Mouse (Mus musculus) bone marrow macrophage, adult 2 months (primary cell): Measurements from ENCODE around the gene Gm10638. TPM values are rescaled to one million over a fixed set of nuclear protein-coding genes. Genes with fewer than 3 reads are reported as not detected.

Experiments used
- H3K27ac ChIP-seq: 2 replicates; pipeline ENCODE4 v1.5.1; 2012; ENCODE audit warnings: low read depth, low read length; ENCODE audit not compliant: insufficient read depth
- H3K4me1 ChIP-seq: 2 replicates; pipeline ENCODE4 v1.6.1; 2012; ENCODE audit warnings: low read length; ENCODE audit not compliant: control insufficient read depth, insufficient read depth
- H3K4me3 ChIP-seq: 2 replicates; pipeline ENCODE4 v1.5.1; 2012; ENCODE audit warnings: mild to moderate bottlenecking, low read length, moderate library complexity; ENCODE audit not compliant: insufficient read depth
- CTCF ChIP-seq: IDR thresholded peaks from 2 replicates; pipeline ENCODE4 v1.5.1; 2012; ENCODE audit warnings: low read depth, mild to moderate bottlenecking, low read length, moderate library complexity
- POLR2A ChIP-seq: IDR thresholded peaks from 2 replicates; pipeline ENCODE4 v1.6.1; 2012; ENCODE audit warnings: mild to moderate bottlenecking, low read depth, low read length, borderline replicate concordance
- polyA plus RNA-seq: library from polyadenylated mRNA; stranded (reverse); fragments of >200 nt; gene quantifications from 2 replicates; pipeline ENCODE4 v1.2.4, GENCODE M21; 2012; ENCODE audit not compliant: missing spikeins, insufficient read depth, insufficient read length

The Gm10638 gene
- polyA plus RNA-seq, 1 experiment, result not detected

DNA sequence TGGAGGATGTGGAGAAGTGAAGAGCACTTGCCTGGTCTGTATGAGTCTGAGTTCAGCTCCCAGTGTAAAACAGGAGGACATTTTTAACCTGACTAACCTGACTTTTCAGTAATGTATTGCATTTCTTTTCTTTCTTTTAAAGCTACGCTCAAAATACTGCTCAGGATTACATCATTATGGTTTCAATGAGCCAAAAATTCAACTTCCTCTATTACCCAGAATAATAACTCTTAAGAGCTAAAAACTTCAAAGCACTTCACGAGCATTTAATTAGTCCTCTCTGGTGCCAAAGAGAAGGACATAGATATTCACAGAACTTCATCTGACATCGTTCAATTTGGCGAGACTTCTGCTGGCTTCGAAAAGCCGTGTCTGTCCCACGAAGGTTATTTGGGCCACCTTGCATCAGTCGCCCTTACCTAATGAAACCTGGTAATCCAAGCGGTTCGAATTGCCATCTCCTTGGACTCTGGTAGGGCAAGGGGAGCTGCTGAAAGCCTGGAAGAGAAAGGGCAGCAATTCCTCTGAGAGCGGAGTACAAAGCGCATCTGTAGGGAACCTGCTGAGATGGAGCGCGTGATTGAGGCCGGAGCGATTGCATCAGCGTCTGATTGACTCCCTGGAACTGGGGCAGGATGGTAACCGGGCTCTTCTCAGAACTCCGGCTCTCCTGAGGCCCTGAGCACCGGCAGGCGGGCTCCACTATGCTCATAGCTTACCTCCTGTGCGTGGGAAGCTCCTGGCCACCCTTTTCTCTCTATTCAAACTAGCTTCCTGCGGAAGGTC is 11.6 kb downstream of the Gm10638 start:
- Histone ChIP-seq H3K27ac (peak overlapping the region; percentile 61), H3K4me3 (peak overlapping the region; percentile 46), H3K4me1 (peaks cover 24% of the 10 kb centered on the region)
- TF ChIP-seq CTCF, result no peak
- TF ChIP-seq POLR2A, result no peak

DNA sequence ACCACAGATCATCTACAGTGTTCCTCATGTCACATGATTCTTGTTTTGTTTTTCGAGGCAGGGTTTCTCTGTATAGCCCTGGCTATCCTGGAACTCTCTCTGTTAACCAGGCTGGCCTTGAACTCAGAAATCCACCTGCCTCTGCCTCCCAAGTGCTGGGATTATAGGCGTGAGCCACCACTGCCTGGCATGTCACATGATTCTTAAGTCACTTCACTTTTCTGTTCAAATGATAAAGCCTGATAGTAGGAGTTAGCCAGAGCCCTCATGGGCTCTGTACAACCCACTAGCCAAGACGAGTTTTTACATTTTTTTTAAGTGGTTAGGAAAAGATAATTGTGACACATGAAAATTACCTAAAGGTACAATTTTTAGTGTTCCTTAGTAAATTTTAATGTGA is 13.2 kb downstream of the Gm10638 start:
- H3K4me3 ChIP-seq, result no peak overlapping the region
- peaks cover 24% of the 10 kb centered on the region for H3K4me1 ChIP-seq
- no peak overlapping the region for H3K27ac ChIP-seq
- no peak for TF ChIP-seq CTCF
- no peak for TF ChIP-seq POLR2A

DNA sequence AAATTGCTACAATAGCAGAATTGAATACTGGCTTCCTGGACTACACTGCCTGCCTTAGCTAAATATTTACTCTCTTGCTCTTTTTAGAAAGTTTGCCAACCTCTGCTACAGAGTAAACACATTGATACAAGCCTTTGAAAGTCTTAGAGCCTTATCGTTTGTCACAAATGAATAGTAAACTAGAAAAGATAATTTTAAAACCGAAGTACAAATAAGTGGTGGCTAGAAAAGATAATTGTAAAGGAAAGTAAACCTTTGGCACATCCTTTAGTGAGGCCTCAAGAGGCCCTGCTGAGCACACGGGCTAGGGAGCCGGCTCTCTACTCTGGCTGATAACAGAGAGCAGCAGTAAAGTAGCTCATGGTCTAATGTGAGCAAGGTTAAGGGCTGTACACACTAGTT is 13.6 kb downstream of the Gm10638 start:
- H3K27ac ChIP-seq, result no peak overlapping the region
- peaks cover 24% of the 10 kb centered on the region for H3K4me1 ChIP-seq
- no peak for TF ChIP-seq POLR2A
- H3K4me3 ChIP-seq, result no peak overlapping the region

DNA sequence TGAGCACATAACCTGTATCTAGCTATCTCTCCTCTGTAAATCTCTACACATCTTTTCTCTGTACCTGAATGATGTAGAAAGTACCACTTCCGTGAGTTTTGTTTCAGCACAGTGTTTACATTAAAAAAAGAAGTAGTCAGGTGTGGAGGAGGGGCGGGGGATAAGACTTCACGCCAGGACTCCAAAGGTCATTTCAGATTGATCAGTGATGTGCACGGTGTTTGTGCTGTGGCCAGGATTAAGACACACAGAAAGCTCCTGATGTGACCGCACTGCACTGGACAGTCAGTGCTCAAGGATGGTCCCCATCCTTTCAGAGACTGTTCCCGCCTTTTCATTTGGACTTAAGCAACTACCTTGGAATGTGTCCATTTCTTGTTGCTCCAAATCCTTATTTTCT is 15.2 kb downstream of the Gm10638 start:
- TF ChIP-seq CTCF (no peak), POLR2A (no peak)
- H3K4me3 ChIP-seq, result no peak overlapping the region
- peaks cover 34% of the 10 kb centered on the region for H3K4me1 ChIP-seq
- H3K27ac ChIP-seq, result no peak overlapping the region

DNA sequence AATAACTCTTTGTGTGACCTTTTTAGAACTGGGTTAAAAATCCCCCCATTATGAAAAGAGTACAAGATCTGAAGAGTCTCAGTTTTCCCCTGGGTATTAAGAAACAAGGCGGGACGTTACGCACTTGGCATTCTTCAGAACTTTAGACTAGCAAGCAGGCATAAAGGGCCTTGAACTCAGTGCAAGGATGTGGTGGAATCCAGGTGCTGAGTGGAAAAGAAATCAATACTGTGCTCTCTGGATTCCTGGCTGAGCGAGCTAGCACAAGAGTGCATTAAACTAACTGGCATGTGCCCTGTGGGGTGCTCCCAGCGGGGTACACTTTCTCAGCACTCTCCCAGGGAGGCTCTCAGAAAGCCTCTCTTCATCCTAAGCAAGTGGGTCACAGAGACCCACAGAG is 17.3 kb downstream of the Gm10638 start:
- Histone ChIP-seq H3K4me1 (peaks cover 37% of the 10 kb centered on the region), H3K27ac (no peak overlapping the region), H3K4me3 (no peak overlapping the region)
- TF ChIP-seq POLR2A, result no peak
- no peak for TF ChIP-seq CTCF

DNA sequence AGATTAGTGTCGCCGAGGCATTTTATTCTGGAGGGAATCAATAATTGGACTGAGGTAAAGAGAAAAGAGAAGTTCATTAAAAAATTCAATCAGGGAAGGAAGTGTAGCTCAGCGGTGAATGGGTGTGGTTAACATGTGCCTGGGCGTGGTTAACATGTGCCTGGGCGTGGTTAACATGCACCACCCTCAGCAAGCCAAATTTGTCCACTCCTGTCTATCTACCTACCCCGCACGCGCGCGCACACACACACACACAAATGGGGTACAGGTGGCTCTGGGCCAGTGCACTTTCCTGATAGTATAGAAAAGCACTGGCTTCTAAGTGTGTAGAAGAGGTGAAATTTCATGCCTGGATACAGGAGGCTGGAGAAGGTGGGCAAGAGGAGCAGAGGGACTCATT is 19.7 kb downstream of the Gm10638 start:
- peaks cover 46% of the 10 kb centered on the region for H3K4me1 ChIP-seq
- H3K4me3 ChIP-seq, result no peak overlapping the region
- no peak overlapping the region for H3K27ac ChIP-seq
- TF ChIP-seq POLR2A (no peak), CTCF (no peak)

DNA sequence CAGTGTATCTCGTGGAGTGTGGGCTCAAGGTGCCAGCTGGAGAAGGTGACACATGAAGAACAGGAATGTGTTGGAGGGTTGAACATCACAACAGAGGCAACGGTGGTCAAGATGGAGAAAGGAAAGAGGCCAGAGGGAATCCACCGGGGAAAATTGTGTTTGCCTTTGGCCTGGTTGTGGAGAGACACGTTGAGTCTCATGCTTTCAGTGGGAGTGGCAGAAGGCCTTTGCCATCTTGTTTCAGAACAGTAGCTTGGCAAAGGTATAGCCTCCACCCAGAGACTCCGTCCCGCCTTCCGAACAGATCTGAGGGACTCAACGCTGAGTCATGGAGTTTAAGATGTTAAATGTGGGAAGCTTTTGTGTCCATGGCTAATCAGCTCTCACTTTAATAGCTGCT is 20.2 kb downstream of the Gm10638 start:
- peaks cover 46% of the 10 kb centered on the region for H3K4me1 ChIP-seq
- H3K27ac ChIP-seq, result no peak overlapping the region
- TF ChIP-seq CTCF (no peak), POLR2A (no peak)
- H3K4me3 ChIP-seq, result no peak overlapping the region

DNA sequence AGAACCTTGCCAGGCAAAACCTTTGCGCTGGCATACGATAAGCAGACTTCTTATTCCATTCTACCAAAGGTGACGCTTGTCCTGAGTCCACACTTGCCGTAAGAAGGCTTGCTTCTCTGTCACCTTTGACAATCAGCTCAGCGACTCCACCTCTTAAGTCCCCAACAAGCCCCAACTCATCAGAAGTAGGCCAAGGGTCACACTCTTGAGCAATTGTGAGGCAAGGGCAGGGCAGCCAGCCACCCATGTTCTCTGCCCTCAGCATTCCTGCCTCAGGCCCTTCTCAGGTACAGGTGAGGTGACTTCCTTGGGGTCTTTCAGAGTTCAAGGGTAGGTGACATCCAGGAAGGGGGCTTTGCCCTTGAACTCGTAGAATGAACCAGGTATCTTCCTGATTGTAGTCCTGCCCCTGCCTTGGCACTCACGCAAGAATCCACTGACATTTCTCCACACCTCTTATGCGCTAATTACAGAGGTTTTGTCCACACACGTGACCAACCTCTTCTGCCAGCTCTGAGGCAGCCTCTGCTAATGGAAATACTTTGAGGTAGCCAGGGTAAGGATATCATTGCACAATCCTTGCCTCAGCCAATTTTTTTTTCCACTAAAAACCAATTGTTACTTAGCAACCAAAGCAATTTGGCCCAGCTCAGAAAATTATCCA is 21.2 kb downstream of the Gm10638 start:
- TF ChIP-seq POLR2A, result no peak
- TF ChIP-seq CTCF, result no peak
- Histone ChIP-seq H3K27ac (no peak overlapping the region), H3K4me3 (no peak overlapping the region)

DNA sequence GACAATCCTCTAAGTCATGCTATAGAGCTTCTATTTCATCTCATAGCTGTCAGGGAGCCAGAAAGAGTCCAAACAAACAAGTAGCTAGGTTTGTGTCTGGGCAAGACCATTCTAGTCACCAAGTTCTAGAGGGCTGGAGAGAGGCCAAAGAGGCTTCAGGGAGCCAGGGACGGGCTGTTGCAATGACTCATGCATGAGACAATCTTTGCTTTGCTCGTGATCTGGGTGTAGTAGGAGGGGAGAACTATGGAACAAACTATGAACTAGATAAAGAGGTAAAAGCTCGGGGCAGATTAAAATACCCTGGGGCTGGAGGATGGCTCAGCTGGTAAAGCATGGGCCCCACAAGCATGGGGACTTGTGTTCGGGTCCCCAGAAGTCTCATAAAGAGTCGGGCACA is 23.0 kb downstream of the Gm10638 start:
- peak overlapping the region; percentile 85 for H3K27ac ChIP-seq
- TF ChIP-seq POLR2A (no peak), CTCF (no peak)
- no peak overlapping the region for H3K4me3 ChIP-seq
- H3K4me1 ChIP-seq, result peaks cover 46% of the 10 kb centered on the region

More for the DNA sequence above, 21.2 kb downstream of the Gm10638 start:
- H3K4me1 ChIP-seq, result peaks cover 46% of the 10 kb centered on the region
